17 mouse cellular contexts compared by ENCODE assay signal in the genomic region with DNA sequence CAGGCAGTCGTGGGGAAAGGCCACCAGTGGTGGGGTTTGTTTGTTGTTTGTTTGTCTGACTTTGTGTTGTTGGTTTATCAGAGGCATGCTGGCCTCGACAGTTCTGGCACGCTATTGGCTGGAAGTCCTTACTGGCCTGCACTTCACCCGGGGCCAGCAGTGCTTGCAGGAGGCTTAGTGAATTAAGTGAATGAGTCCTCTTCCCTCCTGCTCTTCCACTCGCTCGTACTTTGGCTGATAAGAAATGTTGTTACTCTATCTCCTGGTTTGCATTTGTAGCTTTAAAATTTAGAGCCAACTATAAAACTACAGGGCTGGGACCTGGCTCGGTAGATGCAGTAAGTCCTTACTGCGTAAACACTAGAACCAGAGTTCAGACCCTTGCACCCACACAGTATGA.
"Had no signal": no experiment of that assay in that cellular context is flagged by ENCODE, and none has a peak within 500 bp of the region (broad histone marks: within the 10 kb centered on the region; RNA-seq: fewer than 3 reads in every experiment).

No protein-coding gene starts in this region.

- H3K4me3 ChIP-seq: lung, embryonic 15.5 days; midbrain, embryonic 12.5 days; midbrain, embryonic 15.5 days; neural tube, embryonic 12.5 days; neural tube, embryonic 15.5 days; stomach, embryonic 15.5 days had no signal

- H3K27ac ChIP-seq: kidney, postnatal 0 days; lung, embryonic 15.5 days; midbrain, embryonic 12.5 days; midbrain, embryonic 15.5 days; neural tube, embryonic 12.5 days; neural tube, embryonic 15.5 days; stomach, embryonic 15.5 days had no signal

- H3K27me3 ChIP-seq: lung, embryonic 15.5 days; midbrain, embryonic 12.5 days; midbrain, embryonic 15.5 days; neural tube, embryonic 12.5 days; neural tube, embryonic 15.5 days; stomach, embryonic 15.5 days had no signal

- H3K36me3 ChIP-seq: lung, embryonic 15.5 days; midbrain, embryonic 15.5 days; stomach, embryonic 15.5 days had no signal

- DNase-seq: kidney, adult 18-20 months; kidney, postnatal 25 days; lung, postnatal 10 days; lung, postnatal 36 days; right cerebral cortex, adult 18-20 months; right cerebral cortex, postnatal 25 days; spleen, adult 18-20 months; thymus, postnatal 25 days had no signal

- ATAC-seq: inflammation-experienced regulatory T-cells, adult 6 months; intestine, embryonic 16.5 days; midbrain, embryonic 15.5 days had no signal

- H3K4me2 ChIP-seq: lung, embryonic 15.5 days; midbrain, embryonic 12.5 days; midbrain, embryonic 15.5 days; neural tube, embryonic 12.5 days; neural tube, embryonic 15.5 days; stomach, embryonic 15.5 days had no signal

- H3K4me1 ChIP-seq: lung, embryonic 15.5 days; midbrain, embryonic 12.5 days; midbrain, embryonic 15.5 days; stomach, embryonic 15.5 days had no signal

- H3K9ac ChIP-seq: lung, embryonic 15.5 days; midbrain, embryonic 12.5 days; midbrain, embryonic 15.5 days; neural tube, embryonic 12.5 days; neural tube, embryonic 15.5 days; stomach, embryonic 15.5 days had no signal

- H3K9me3 ChIP-seq: lung, embryonic 15.5 days; midbrain, embryonic 12.5 days; midbrain, embryonic 15.5 days; neural tube, embryonic 12.5 days; neural tube, embryonic 15.5 days; stomach, embryonic 15.5 days had no signal
